Mouse (Mus musculus) liver, embryonic 12.5 days (tissue): ENCODE data around the gene Cebpb. TPM values are rescaled to one million over a fixed set of nuclear protein-coding genes. Genes with fewer than 3 reads are reported as not detected.
A peak's percentile ranks its signal among the peaks of the same experiment; 100 is the strongest.
"Not testable (repeated sequence)": the region's sequence is repeated elsewhere in the genome, so short reads cannot be mapped to it uniquely, and the experiment has no call there.

ENCODE experiments used
- ATAC-seq: fragments of 200-750 bp; cut with Nextera tagmentation; 2 replicates; pipeline ENCODE4 v1.8.0; 2017; ENCODE audit warnings: moderate number of reproducible peaks, mild to moderate bottlenecking, moderate library complexity
- H3K27ac ChIP-seq: fragments of 300-500 bp; sonication (generic); 2 replicates; pipeline ENCODE4 v1.5.1; 2016; ENCODE audit warnings: mild to moderate bottlenecking
- H3K27me3 ChIP-seq: fragments of 300-500 bp; sonication (generic); replicated peaks from 2 replicates; pipeline ENCODE4 v1.6.1; 2016; ENCODE audit warnings: mild to moderate bottlenecking, moderate library complexity
- H3K36me3 ChIP-seq: fragments of 300-500 bp; sonication (generic); 2 replicates; pipeline ENCODE4 v1.6.1; 2016; ENCODE audit warnings: mild to moderate bottlenecking, moderate library complexity
- H3K4me1 ChIP-seq: fragments of 300-500 bp; sonication (generic); 2 replicates; pipeline ENCODE4 v1.6.1; 2016
- H3K4me2 ChIP-seq: fragments of 300-500 bp; sonication (generic); 2 replicates; pipeline ENCODE4 v1.6.1; 2016; ENCODE audit warnings: mild to moderate bottlenecking, moderate library complexity
- H3K4me3 ChIP-seq: fragments of 300-500 bp; sonication (generic); 2 replicates; pipeline ENCODE4 v1.5.1; 2016; ENCODE audit warnings: mild to moderate bottlenecking, moderate library complexity
- H3K9ac ChIP-seq: fragments of 300-500 bp; sonication (generic); 2 replicates; pipeline ENCODE4 v1.6.1; 2016; ENCODE audit warnings: mild to moderate bottlenecking, moderate library complexity
- H3K9me3 ChIP-seq: fragments of 300-500 bp; sonication (generic); replicated peaks from 2 replicates; pipeline ENCODE4 v1.6.1; 2016; ENCODE audit warnings: mild to moderate bottlenecking, moderate library complexity
- WGBS: fragments of 180-500 bp; shearing (Covaris S2); methylation state at CpG from one replicate; pipeline ENCODE4 v1.1.7; 2016; ENCODE audit not compliant: insufficient replicate concordance; 5-methylcytosine and 5-hydroxymethylcytosine counted together
- polyA plus RNA-seq: library from polyadenylated mRNA; unstranded; fragments of >200 nt; fragmentation: Nextera tagmentation; extraction: Ambion mirVana; gene quantifications from 2 replicates; pipeline ENCODE4 v1.2.1, GENCODE M21; 2016

Cebpb gene
- 21.8 and 23.4 TPM in 2 replicates for polyA plus RNA-seq

GRCm38 (mm10) chr2:167688498-167689451 is at the start of gene Cebpb:
Cebpb (plus strand) TSS chr2:167688915.
- ATAC-seq = peak; percentile 75
- under 1% methylated on average over 127 of the region's 147 CpGs for WGBS
- H3K9me3 ChIP-seq = no peaks in the 10 kb centered on the region

GRCm38 (mm10) chr2:167640279-167640678 is 48.4 kb upstream of the Cebpb start:
- Histone ChIP-seq H3K4me3 (no peak overlapping the region), H3K4me1 (peaks cover 29% of the 10 kb centered on the region), H3K27ac (no peak overlapping the region), H3K27me3 (peaks cover 6% of the 10 kb centered on the region; the same call in 1 of the 2 replicates), H3K4me2 (no peak overlapping the region), H3K36me3 (peaks cover 29% of the 10 kb centered on the region), H3K9me3 (no peaks in the 10 kb centered on the region), H3K9ac (no peak overlapping the region)
- 84% methylated on average over 3 of the region's 3 CpGs for WGBS
- no peak for ATAC-seq

More at GRCm38 (mm10) chr2:167688498-167689451, at the start of gene Cebpb:
- H3K36me3 ChIP-seq = no peaks in the 10 kb centered on the region; the same call in 1 of the 2 replicates
- H3K4me1 ChIP-seq = peaks cover 60% of the 10 kb centered on the region
- H3K4me2 ChIP-seq = peak within 1 kb of the TSS; percentile 87
- peak within 1 kb of the TSS; percentile 72 for H3K4me3 ChIP-seq
- H3K9ac ChIP-seq = peak within 1 kb of the TSS; percentile 77
- peak within 1 kb of the TSS; percentile 80 for H3K27ac ChIP-seq
- H3K27me3 ChIP-seq = peaks cover 53% of the 10 kb centered on the region

- Histone ChIP-seq H3K36me3 (peaks cover 38% of the 10 kb centered on the region), H3K9ac (no peak overlapping the region), H3K9me3 (no peaks in the 10 kb centered on the region), H3K4me1 (peaks cover 20% of the 10 kb centered on the region), H3K4me2 (peak overlapping the region; percentile 23; the same call in 1 of the 2 replicates), H3K4me3 (no peak overlapping the region), H3K27me3 (peaks cover 6% of the 10 kb centered on the region; the same call in 1 of the 2 replicates), H3K27ac (no peak overlapping the region)
- WGBS = 41% methylated on average over 8 of the region's 8 CpGs
- peak; percentile 50; the same call in 1 of the 2 replicates for ATAC-seq
Measured at GRCm38 (mm10) chr2:167641337-167641736, 47.4 kb upstream of the Cebpb start.

- H3K9ac ChIP-seq = no peak overlapping the region
- peaks cover 6% of the 10 kb centered on the region; the same call in 1 of the 2 replicates for H3K27me3 ChIP-seq
- H3K9me3 ChIP-seq = no peaks in the 10 kb centered on the region
- ATAC-seq = no peak
- H3K36me3 ChIP-seq = peaks cover 43% of the 10 kb centered on the region
- H3K4me1 ChIP-seq = peaks cover 18% of the 10 kb centered on the region
- 83% methylated on average over 6 of the region's 6 CpGs for WGBS
- H3K4me2 ChIP-seq = no peak overlapping the region
- no peak overlapping the region for H3K4me3 ChIP-seq
- H3K27ac ChIP-seq = no peak overlapping the region
Measured at GRCm38 (mm10) chr2:167642164-167642563, 46.6 kb upstream of the Cebpb start.

GRCm38 (mm10) chr2:167643356-167644052 is 45.2 kb upstream of the Cebpb start:
- 79% methylated on average over 13 of the region's 13 CpGs for WGBS
- not testable (repeated sequence) for H3K27ac ChIP-seq, H3K4me2 ChIP-seq, H3K4me3 ChIP-seq, H3K27me3 ChIP-seq, ATAC-seq, H3K9ac ChIP-seq, H3K9me3 ChIP-seq
- Histone ChIP-seq H3K36me3 (peaks cover 54% of the 10 kb centered on the region), H3K4me1 (peaks cover 14% of the 10 kb centered on the region)

- 0 out of 2 replicates have a peak, but pooled peaks cover 3% of the 10 kb centered on the region for H3K27me3 ChIP-seq
- 77% methylated on average over 4 of the region's 4 CpGs for WGBS
- H3K4me3 ChIP-seq = no peak overlapping the region
- peaks cover 76% of the 10 kb centered on the region for H3K36me3 ChIP-seq
- H3K4me1 ChIP-seq = peaks cover 5% of the 10 kb centered on the region
- H3K9ac ChIP-seq = no peak overlapping the region
- no peak overlapping the region for H3K27ac ChIP-seq
- H3K4me2 ChIP-seq = no peak overlapping the region
- no peak for ATAC-seq
- H3K9me3 ChIP-seq = no peaks in the 10 kb centered on the region
Measured at GRCm38 (mm10) chr2:167646411-167646810, 42.3 kb upstream of the Cebpb start.

GRCm38 (mm10) chr2:167649290-167650032 is 39.3 kb upstream of the Cebpb start:
- Histone ChIP-seq H3K36me3 (peaks cover 85% of the 10 kb centered on the region), H3K27me3 (0 out of 2 replicates have a peak, but pooled peaks cover 9% of the 10 kb centered on the region), H3K4me1 (peaks cover 9% of the 10 kb centered on the region), H3K4me3 (no peak overlapping the region), H3K9ac (no peak overlapping the region), H3K4me2 (no peak overlapping the region), H3K9me3 (no peaks in the 10 kb centered on the region), H3K27ac (no peak overlapping the region; the same call in 1 of the 2 replicates)
- 81% methylated on average over 12 of the region's 12 CpGs for WGBS
- no peak for ATAC-seq

- Histone ChIP-seq H3K27ac (no peak overlapping the region), H3K9me3 (no peaks in the 10 kb centered on the region), H3K27me3 (0 out of 2 replicates have a peak, but pooled peaks cover 9% of the 10 kb centered on the region), H3K4me2 (no peak overlapping the region), H3K36me3 (peaks cover 76% of the 10 kb centered on the region), H3K4me1 (peaks cover 15% of the 10 kb centered on the region), H3K9ac (no peak overlapping the region), H3K4me3 (no peak overlapping the region)
- 86% methylated on average over 9 of the region's 9 CpGs for WGBS
- ATAC-seq = no peak
Measured at GRCm38 (mm10) chr2:167651622-167652021, 37.1 kb upstream of the Cebpb start.

- Histone ChIP-seq H3K27me3 (0 out of 2 replicates have a peak, but pooled peaks cover 9% of the 10 kb centered on the region), H3K9me3 (no peaks in the 10 kb centered on the region), H3K4me2 (no peak overlapping the region), H3K27ac (no peak overlapping the region), H3K36me3 (peaks cover 71% of the 10 kb centered on the region), H3K4me1 (peaks cover 26% of the 10 kb centered on the region), H3K4me3 (no peak overlapping the region), H3K9ac (no peak overlapping the region)
- 63% methylated on average over 7 of the region's 7 CpGs for WGBS
- no peak for ATAC-seq
Measured at GRCm38 (mm10) chr2:167652694-167653093, 36.0 kb upstream of the Cebpb start.

GRCm38 (mm10) chr2:167654911-167655600 is 33.7 kb upstream of the Cebpb start:
- peaks cover 49% of the 10 kb centered on the region for H3K4me1 ChIP-seq
- H3K9me3 ChIP-seq = no peaks in the 10 kb centered on the region
- H3K27ac ChIP-seq = no peak overlapping the region
- no peak overlapping the region for H3K4me3 ChIP-seq
- 86% methylated on average over 10 of the region's 10 CpGs for WGBS
- H3K9ac ChIP-seq = no peak overlapping the region
- H3K36me3 ChIP-seq = peaks cover 53% of the 10 kb centered on the region
- no peak overlapping the region for H3K4me2 ChIP-seq
- no peak for ATAC-seq
- H3K27me3 ChIP-seq = peaks cover 9% of the 10 kb centered on the region; the same call in 1 of the 2 replicates
